Mouse (Mus musculus): ENCODE measurements around the gene Galnt13.
"Not testable (repeated sequence)": the region's sequence is repeated elsewhere in the genome, so short reads cannot be mapped to it uniquely, and the experiment has no call there.

The Galnt13 gene

DNA sequence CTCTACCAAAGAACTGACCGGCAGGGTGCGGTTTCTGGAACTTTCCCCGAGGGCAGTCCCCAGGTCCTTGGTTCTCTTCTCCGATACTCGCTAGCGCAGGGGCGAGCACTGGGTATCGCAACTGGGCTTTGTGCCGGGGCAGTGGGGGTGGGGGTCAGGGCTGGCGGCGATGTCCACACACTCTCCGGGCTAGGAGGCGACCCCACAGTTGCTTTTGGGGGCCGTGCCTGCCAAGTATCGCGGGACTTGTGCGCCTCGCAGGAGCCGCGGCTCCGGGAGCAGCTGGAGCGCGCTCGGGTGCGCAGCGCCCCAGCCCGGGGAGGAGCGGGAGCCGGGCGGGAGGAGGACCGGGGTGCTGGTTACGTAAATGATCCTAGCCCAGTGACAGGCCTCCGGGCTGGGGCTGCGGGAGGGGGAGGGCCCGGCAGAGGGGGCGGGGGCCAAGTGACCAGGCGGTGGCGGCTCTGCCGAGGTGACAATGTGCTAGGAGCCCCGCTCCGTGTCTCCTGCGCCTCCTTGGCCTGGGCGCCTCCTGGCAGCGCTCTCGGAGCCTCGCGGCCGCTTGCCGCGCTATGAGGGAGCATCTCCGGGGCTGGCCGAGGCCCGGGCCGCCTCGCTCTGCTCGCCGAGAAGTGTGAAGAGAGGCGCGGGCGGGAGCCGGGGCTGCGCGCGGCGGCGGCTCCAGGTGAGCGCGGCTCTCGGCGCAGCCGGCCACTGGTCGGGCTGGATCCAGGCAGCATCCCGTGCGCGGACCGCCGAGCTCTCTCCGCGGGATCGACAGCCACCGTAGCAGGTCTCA lies at the start of gene Galnt13:
Gene Galnt13 (plus strand): TSS at position 381 of the 799 bp plus-strand sequence.
- in situ Hi-C loops (cut with MboI, MseI), result no loop called here

DNA sequence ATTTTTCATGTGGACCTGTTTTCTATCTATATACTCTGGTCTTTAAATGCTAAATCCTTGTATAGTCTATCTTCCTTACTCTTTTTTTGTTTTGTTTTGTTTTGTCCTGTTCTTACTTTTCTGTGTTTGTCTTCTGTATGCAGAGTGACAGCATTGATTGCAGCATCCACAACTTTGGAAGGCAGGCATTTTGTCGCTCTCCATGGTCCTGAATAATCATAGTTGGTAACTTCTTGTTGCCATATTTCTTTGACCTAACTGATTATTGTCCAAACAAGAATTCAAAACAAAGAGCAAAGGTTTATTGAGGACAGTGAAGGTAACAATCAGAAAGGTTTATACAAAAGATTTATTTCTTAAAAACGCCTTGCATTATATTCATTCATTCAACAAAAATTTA lies 5.1 kb upstream of the Galnt13 start:
- in situ Hi-C loops (cut with MboI, MseI), result no loop called here

DNA sequence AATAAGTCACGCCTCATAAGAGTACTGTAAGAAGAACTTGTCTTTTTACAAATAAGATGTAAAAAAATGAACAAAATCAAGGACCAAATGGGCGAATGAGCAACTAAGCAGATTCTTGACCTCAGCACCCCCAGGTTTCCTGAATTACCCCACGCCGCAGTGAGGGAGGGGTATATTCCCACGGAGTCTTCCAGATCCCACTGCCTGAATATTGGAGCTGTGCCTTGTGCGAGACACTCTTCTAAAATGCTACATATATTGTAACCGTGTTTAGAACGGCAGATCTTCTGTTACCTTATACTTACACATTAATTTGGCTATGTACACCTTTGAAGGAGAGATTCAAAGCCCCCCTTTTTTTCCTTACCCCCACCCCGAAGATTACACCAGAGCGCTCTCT lies 737 bp upstream of the Galnt13 start:
- in situ Hi-C loops (cut with MboI, MseI), result no loop called here

DNA sequence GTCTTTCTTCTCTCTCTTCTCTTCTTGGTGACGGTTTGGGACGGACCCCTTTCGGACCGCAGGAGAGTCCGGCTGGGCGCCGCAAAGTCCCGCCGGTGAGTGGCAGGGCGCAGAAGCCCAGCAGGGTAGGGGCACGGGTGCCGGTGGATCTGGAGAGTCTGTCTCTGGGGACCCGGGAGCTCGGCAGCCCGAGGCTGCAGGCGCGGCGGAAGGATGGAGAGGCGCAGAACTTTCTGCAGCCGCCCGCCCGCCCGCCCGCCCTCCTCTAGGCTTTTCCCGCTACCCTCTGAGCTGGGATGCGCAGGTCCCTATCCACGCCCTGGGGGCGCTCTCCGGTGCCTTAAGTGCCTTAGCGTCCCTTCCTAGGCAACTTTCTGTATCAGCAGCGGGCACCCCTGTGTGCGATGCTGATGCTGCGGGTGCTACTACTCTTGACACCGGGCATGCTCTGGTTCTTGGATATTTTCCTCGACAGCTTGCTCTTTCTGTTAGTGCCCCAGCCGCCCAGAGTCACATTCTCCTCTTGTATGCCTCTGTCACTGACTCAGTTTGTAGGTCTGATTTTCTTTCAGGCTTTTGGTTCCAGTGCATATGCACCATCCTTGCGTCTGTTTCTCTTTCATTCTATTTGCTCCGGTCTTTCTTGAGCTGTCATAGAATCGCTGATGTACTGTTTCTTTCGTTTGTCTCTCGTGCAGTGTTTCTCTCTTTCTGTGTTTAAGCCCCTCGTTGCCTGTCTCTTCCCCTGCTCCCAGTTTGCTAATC lies 801 bp downstream of the Galnt13 start:
- in situ Hi-C loops (cut with MboI, MseI), result no loop called here

DNA sequence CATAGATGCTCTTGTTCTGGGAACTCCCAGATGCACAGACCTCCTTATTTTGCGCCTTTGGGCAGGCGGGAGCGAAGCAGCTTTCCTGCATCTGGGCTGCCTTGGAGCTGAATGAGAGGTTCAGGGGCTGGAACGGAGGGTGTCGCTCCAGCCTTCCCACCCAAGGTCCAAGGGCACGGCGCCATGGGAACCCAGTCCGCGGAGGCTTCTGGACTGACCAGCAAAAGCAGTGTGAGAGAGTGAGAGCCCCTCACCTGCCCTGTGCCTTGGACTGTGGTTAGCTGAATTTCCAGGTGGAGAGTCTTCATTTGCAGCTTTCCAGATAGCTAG lies 1.3 kb downstream of the Galnt13 start:
- in situ Hi-C loops (cut with MboI, MseI), result no loop called here

DNA sequence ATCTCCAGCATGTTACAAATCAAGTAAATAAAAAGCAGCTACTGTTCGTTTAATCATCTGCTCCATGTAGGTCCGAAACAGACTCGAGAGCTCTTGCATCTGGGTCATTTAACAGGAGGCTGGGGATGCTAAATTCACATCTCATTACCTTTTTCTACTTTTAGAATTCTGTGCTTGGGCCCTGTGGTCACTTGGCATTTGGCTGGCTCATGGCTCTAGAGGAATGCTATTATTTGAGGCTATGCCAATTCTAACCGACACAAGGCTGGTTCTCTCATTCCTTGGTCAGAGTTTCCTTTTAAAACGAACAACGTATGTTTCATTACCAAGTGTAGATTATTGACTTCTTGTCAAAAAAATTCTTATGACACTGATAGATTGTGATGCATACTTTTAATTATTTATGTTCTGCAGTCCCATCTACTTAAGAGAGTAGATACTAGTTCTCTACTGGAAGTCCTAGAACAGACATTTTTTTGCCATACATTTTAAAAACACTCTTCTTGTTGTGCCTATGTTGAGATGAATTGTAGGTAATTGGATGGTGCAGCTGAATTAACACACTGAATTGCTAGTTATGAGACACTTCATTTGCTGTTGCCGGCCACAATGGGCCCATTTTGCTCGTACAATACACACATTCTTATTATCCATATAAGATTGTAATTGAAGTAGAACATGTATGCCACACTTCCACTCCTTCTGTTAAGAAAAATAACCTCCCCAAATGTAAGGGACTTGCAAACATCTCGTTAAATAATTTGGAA lies 6.8 kb downstream of the Galnt13 start:
- in situ Hi-C loops (cut with MboI, MseI), result no loop called here

DNA sequence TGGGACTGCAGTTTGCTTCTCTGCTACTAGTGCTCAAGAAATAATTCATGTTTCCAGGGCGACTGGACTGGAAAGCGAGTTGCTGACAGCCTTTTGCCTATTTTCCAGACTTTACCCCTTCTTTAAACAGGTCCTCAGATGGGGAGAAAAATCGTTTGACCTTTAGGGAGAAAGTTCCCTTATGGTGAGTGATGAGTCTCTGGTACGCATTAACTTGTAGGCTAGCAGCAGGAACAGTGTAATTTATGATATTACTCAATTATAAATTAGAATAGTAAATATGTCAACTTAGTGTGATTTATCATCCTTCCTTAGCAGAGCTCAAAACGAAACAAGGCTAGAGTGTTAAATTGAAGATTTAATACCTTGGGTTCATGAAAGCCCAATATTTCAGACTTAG lies 47.3 kb downstream of the Galnt13 start:
- in situ Hi-C loops (cut with MboI, MseI), result no loop called here

DNA sequence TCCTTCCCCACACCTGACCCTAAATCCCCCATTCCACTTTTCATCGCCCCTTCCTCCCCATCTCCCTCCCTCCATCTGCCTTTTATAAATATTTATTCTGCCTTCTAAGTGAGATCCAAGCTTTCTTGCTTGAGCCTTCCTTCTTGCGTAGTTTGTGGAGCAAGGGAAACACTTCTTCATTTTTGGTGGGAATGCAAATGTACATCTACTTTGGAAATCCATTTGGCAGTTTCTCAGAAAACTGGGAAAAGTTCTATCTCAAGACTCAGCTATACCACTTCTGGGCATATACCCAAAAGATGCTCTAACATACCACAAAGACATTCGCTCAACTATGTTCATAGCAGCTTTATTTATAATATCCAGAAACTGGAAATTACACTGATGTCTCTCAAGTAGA lies 86.9 kb downstream of the Galnt13 start:
- in situ Hi-C loops (cut with MboI, MseI), result no loop called here

DNA sequence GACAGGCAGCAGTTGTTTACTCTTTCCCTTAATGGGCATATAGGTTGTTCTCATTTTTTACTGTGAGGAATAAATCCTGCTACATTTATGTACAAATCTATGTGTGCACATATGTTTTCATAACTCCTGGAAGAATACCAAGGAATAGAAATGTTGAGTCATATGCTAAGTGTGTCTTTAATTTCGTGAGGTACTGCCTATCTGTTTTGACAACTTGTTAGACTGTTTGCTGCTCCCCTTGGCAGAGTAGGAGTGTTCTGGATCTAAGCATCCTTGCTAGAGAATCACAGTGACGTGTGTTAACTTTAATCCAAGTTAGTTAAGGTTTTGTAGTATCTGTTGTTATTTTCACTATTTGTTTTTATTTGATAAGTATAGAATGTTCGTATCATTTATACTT lies 91.0 kb downstream of the Galnt13 start:
- in situ Hi-C loops (cut with MboI, MseI), result no loop called here

DNA sequence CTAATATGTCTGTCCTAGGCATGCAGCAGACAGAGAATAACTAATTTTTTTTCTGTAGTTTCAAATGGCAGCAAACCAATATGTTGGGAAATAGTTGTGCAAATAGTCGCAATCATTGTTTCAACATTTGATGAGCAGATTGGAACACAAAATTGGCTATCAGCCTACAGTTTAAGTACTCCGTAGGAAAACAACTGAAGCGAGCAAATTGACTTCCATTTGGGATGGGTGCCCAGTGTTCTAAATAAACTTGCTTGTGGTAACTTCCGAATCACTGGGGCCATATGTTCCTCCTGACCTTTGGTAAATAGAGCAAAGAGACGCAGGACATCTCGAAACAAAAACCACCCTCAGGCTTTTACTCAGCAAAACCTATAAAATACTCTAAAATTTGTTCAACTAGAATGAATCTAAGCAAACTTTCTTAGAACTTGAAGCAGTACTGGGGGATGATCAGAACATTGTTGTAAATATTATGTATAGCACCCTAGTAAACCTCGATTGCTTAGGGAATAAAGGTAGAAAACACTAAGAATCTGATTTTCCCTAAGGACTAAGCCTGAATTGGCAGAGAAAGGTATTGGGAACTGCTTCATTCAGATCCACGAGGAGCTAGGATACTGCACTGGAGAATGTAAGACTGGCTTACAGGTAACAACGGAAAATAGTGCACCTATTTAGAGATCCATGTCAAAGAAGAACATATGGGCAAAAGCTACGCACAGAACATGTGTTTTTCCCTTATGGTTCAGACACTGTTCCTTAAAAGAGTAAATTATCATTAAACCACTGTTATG lies 122.4 kb downstream of the Galnt13 start:
- in situ Hi-C loops (cut with MboI, MseI), result no loop called here

DNA sequence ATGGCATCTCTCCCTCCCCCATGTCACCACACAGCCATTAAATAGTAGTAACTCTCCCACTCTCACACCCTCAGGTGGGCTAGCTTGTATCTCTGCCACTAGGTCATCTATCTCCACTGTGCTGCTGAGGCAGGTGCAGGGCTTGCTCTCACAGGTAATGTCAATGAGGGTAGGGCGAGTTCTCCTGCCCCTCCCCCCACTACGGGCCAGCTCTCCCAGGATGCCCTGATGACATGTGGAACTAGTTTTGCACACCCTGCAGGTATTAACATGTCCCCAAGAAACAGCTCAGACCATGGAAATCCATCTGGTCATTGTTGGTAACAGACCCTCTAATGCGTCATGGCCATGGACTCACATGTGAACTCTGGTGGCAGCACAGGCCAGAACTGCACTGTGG lies 129.0 kb downstream of the Galnt13 start:
- in situ Hi-C loops (cut with MboI, MseI), result no loop called here

DNA sequence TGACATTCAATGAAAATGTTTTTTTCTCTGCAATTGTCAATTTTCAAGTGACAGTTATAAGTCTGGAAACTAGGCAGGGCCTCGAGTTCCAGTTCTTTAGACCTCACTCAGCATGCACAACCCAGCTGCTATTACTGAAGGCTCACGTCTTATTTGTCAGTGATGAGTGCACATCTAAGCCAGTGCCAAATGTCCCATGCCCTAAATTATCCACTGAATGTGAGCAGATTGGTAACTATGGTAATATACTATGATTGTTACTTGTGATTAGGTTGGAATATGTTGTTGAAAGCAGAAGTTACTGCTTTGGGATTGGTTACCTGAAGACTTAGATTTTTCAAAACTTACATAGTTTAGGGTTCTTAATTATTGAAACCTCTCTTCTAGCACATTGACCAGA lies 131.1 kb downstream of the Galnt13 start:
- in situ Hi-C loops (cut with MboI, MseI), result no loop called here

DNA sequence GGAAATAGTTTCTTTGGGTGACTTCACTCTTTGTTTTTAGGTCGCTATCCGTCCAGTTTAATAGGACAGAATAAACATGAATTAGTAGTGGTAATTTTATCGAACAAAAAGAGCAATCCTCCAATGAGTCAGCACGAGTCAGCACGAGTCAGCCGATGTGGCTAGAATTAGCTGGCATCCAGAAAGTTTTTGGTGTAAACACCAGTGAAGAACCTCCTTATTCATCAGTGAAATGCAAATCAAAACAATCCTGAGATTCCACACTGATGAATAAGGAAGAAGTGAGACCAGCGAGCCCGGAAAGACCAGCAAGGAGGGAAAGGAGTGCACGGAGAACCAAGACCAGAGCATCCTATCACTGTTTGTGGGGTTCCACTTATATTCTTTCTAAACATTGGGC lies 131.5 kb downstream of the Galnt13 start:
- in situ Hi-C loops (cut with MboI, MseI), result no loop called here

DNA sequence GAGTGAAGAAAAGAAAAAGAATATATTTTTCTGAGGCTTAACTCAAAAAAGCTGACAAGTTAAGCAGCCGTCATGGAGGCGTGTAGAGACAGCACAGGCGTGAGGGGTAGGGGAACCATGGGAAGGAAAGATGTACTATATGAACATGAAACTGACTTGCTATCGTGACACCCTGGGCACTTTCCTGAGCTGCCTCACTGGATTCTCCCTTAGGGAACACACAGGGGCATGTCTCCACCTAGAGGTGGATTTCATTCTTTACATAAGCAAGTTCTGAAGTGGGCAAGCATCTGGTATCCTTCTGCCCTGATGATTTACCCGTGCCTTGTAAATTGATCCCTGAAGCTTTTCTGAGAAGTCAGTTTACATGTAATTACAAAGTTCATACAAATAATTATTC lies 277.7 kb downstream of the Galnt13 start:
- in situ Hi-C loops (cut with MboI, MseI), result not testable (repeated sequence)

DNA sequence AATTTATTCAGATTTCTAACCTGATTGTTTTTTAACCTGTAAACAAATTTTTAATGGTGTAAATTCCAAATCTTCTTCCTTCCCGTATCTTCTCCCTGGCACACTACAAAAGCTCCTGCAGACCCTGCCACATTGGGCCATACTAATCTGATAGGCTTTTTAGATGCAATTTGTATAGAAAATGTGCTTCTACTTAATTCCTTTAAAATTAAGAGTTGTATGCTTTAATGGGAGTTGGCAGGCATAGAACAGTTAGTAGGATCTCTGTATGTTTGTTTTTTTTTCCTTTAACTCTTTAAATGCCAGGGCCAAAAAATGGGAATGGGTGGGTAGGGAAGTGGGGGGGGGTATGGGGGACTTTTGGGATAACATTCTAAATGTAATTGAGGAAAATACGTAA lies 315.1 kb downstream of the Galnt13 start:
- in situ Hi-C loops (cut with MboI, MseI), result no loop called here

DNA sequence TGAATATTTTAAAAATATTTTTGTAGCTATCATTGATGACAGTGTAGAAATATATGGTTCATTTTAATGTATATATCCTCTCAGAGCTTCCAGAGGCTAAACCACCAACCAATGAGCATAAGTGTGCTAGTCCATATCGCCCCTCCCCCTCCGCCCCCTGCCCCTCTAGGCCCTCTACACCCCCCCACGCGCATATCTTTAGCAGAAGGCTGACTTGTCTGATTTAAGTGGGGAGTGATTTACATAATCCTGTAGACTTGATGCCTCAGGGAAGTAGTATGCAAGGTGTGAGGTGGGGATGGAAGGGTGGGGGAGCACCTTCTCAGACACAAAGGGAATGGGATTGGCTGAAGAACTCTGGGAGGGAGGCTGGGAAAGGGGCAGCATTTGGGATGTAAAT lies 323.7 kb downstream of the Galnt13 start:
- in situ Hi-C loops (cut with MboI, MseI), result no loop called here

DNA sequence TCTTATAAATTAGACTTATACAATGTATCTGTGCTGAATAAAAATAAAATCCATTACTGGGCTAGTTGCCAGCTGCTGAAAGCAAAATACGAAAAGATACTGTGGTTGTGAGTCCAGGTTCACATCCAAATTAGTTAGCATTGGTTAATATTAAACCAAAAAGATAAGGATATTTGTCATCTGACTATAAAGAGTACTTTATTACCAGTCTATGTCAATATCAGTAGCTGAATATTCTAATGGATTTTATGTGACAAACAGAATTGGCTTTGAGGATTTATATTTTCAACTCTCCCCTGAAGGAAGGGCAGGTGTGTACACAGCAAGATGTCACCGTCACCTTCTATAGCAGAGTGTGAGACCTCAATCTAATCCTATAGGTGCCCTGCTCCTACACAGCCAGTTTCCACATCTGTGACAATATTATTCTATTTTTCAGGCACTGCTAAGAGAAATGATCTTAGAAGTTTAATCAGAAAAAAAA lies 342.7 kb downstream of the Galnt13 start:
- in situ Hi-C loops (cut with MboI, MseI), result no loop called here

DNA sequence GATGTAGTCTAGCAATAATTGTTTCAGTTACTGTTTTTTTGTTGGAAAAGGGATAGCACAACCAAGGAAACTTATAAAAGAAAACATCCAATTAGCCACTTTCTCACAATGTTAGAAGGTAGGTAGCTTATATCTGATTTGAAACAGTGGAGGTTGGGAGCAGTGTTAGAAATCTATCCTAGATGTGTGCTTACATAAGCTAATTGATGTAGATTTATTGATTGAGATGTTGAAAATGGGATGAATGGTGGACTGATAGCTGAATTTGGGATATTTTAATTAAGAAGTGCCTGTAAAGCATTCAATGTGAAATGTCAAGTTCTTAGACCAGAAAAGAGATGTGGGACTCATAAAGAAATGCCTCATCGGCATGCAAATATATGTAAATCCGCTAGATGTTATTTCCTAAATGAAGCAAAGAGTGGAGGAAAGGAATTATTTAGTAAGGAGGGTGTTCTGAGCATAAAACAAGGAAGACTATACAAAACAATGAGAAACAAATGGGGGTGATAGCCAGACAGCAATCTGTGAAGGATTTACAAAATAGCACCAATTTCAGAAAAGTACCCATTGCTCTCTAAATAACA lies 377.6 kb downstream of the Galnt13 start:
- in situ Hi-C loops (cut with MboI, MseI), result no loop called here

DNA sequence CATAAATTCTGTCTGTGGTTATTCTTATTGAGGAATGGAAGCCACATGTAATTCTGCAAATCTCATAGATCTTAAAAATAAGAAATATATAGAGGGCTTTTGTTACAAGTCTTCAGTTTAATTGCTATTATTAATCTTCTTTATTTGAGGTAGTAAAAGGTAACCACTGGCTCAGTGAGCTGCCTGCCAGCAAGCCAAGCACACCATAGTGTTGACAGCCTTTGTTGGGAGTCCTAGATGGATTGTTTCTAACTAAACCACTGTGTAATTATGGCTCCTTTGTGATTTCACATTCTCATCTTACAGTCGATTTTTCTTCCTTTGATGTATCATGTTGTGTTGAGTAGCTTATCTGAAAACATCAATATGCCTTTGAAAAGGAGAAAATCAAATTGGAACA lies 405.1 kb downstream of the Galnt13 start:
- in situ Hi-C loops (cut with MboI, MseI), result no loop called here

DNA sequence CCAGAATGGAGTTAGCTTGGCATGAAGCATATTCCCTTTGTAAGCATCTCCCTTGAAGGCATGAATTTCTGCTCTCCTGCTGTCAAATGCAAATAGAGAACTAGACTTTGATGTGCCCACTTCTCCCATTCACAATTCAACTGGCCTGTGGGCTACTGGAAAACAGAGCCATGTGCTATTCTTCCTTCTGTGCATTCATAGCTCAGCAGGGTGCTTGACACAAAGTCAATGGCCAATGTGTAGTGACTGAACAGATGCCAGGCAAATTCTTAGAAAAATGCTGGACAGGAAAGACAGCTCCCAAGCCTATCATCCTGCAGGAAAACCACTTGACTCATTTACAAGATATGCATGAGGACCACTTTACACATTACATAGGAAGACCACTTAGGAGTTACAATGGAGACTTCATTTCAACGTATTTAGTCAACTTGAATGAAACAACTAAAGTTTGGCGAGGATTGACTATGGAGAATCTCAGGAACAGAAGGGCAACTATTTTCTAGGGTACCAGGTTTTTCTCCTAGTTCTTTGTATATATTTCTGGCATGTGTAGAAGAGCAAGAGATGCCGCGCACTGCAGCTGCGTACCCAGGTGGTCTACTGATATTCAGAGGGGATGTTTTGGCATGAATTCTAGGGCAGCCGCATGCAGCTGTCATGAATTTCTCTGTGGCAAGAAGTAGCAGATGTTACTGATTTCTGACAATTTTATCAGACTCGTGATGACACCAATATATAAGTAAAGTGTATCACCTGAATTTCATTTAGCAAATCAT lies 470.4 kb downstream of the Galnt13 start:
- in situ Hi-C loops (cut with MboI, MseI), result no loop called here

All from T-helper 1 cell (primary cell).